Mouse (Mus musculus): Measurements from ENCODE around the gene Chm.
"Not testable (repeated sequence)": the region's sequence is repeated elsewhere in the genome, so short reads cannot be mapped to it uniquely, and the experiment has no call there.

Gene Chm

GRCm38 (mm10) chrX:113185230-113185985 lies at the start of gene Chm:
Gene Chm, minus strand, starts transcription at chrX:113185517.
- peak; percentile 23 to 26 for DNase-seq (ENCODE audit: low spot score in 2 of 2)

GRCm38 (mm10) chrX:113193901-113194300 lies 8.6 kb upstream of the Chm start:
- no peak for DNase-seq (ENCODE audit: low spot score in 2 of 2)

- DNase-seq (ENCODE audit: low spot score in 2 of 2): no peak
These were observed 618 bp downstream of the Chm start for GRCm38 (mm10) chrX:113184569-113185229.

- DNase-seq (ENCODE audit: low spot score in 2 of 2): not testable (repeated sequence)
These were observed 4.5 kb downstream of the Chm start for GRCm38 (mm10) chrX:113180856-113181255.

GRCm38 (mm10) chrX:113172766-113173165 lies 12.6 kb downstream of the Chm start:
- no peak for DNase-seq (ENCODE audit: low spot score in 2 of 2)

GRCm38 (mm10) chrX:113172271-113172670 lies 13.0 kb downstream of the Chm start:
- no peak for DNase-seq (ENCODE audit: low spot score in 2 of 2)

- DNase-seq (ENCODE audit: low spot score in 2 of 2): no peak
These were observed 25.0 kb downstream of the Chm start for GRCm38 (mm10) chrX:113160268-113160860.

- DNase-seq (ENCODE audit: low spot score in 2 of 2): no peak
These were observed 101.1 kb downstream of the Chm start for GRCm38 (mm10) chrX:113084171-113084570.

- DNase-seq (ENCODE audit: low spot score in 2 of 2): no peak
These were observed 109.3 kb downstream of the Chm start for GRCm38 (mm10) chrX:113076053-113076452.

GRCm38 (mm10) chrX:113074823-113075222 lies 110.5 kb downstream of the Chm start:
- no peak for DNase-seq (ENCODE audit: low spot score in 2 of 2)

GRCm38 (mm10) chrX:113003621-113004020 lies 181.7 kb downstream of the Chm start:
- no peak for DNase-seq (ENCODE audit: low spot score in 2 of 2)

GRCm38 (mm10) chrX:113002192-113002591 lies 183.1 kb downstream of the Chm start:
- DNase-seq (ENCODE audit: low spot score in 2 of 2): no peak

Measured in thymus, postnatal 10 days (tissue).